Mouse (Mus musculus): ENCODE results near the gene Slc39a13. TPM values are rescaled to one million over a fixed set of nuclear protein-coding genes. Genes with fewer than 3 reads are reported as not detected.
"Not testable (repeated sequence)": the region's sequence is repeated elsewhere in the genome, so short reads cannot be mapped to it uniquely, and the experiment has no call there.

The Slc39a13 gene
- polyA plus RNA-seq, 1 experiment from 2014 or later: 44.6 TPM

DNA sequence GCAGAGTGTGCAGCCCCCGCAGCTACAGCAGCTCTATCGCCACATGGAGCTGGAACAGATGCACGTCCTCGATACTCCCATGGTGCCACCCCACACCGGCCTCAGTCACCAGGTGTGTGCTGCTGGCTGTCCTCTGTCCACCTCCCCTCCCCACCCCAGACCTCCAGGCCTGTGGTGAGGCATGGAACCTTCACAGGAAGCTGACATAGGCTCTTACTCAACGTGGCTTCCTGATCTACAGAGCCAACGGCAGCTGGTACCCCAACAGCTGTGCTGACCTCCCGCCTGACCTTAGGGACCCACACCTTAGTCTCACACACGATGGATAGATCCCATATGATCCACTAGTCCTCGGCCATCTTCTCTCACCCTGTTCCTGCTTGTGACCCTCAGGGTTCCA lies 43.1 kb upstream of the Slc39a13 start:
- Histone ChIP-seq H3K27me3 (ENCODE audit: insufficient read depth, low read length) (peaks cover 4% of the 10 kb centered on the region; the same call in 1 of the 2 replicates), H3K36me3 (ENCODE audit: insufficient read depth, low read length) (no peaks in the 10 kb centered on the region), H3K27ac (ENCODE audit: low read length) (no peak overlapping the region), H3K4me2 (replicated peaks; ENCODE audit: low read depth, low read length) (no peak overlapping the region), H3K9me3 (ENCODE audit: low read length) (no peaks in the 10 kb centered on the region), H3K4me3 (ENCODE audit: low read length) (no peak overlapping the region), H3K9ac (replicated peaks; ENCODE audit: low read length) (no peak overlapping the region), H3K4me1 (ENCODE audit: insufficient read depth, low read length) (peaks cover 5% of the 10 kb centered on the region)
- ATAC-seq (ENCODE audit: low FRiP score, low TSS enrichment): no peak
- 73% methylated on average over 10 of the region's 10 CpGs for WGBS

- no peaks in the 10 kb centered on the region for H3K36me3 ChIP-seq (ENCODE audit: insufficient read depth, low read length)
- peaks cover 5% of the 10 kb centered on the region for H3K4me1 ChIP-seq (ENCODE audit: insufficient read depth, low read length)
- H3K27ac ChIP-seq (ENCODE audit: low read length): no peak overlapping the region
- no peak for ATAC-seq (ENCODE audit: low FRiP score, low TSS enrichment)
- H3K9me3 ChIP-seq (ENCODE audit: low read length): no peaks in the 10 kb centered on the region
- peaks cover 4% of the 10 kb centered on the region; the same call in 1 of the 2 replicates for H3K27me3 ChIP-seq (ENCODE audit: insufficient read depth, low read length)
- no peak overlapping the region for H3K9ac ChIP-seq (replicated peaks; ENCODE audit: low read length)
- 57% methylated on average over 4 of the region's 4 CpGs for WGBS
- no peak overlapping the region for H3K4me3 ChIP-seq (ENCODE audit: low read length)
- H3K4me2 ChIP-seq (replicated peaks; ENCODE audit: low read depth, low read length): no peak overlapping the region
These were observed 42.3 kb upstream of the Slc39a13 start for GRCm38 (mm10) chr2:91112491-91112890.

DNA sequence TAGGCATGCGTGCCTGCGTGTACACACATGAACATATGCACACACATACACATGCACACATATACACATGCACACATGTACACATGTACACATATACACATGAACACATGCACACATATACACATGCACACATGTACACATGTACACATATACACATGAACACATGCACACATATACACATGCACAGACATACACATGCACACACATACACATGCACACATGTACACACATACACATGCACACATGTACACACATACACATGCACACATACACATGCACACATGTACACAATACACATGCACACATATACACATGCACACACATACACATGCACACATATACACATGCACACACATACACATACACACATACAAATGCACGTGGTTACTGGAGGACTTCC lies 41.6 kb upstream of the Slc39a13 start:
- not testable (repeated sequence) for ATAC-seq (ENCODE audit: low FRiP score, low TSS enrichment); H3K27me3 ChIP-seq (ENCODE audit: insufficient read depth, low read length); H3K27ac ChIP-seq (ENCODE audit: low read length); H3K4me2 ChIP-seq (replicated peaks; ENCODE audit: low read depth, low read length); H3K36me3 ChIP-seq (ENCODE audit: insufficient read depth, low read length); H3K4me3 ChIP-seq (ENCODE audit: low read length); H3K9ac ChIP-seq (replicated peaks; ENCODE audit: low read length); H3K9me3 ChIP-seq (ENCODE audit: low read length); H3K4me1 ChIP-seq (ENCODE audit: insufficient read depth, low read length)
- 93% methylated on average over 3 of the region's 3 CpGs for WGBS

DNA sequence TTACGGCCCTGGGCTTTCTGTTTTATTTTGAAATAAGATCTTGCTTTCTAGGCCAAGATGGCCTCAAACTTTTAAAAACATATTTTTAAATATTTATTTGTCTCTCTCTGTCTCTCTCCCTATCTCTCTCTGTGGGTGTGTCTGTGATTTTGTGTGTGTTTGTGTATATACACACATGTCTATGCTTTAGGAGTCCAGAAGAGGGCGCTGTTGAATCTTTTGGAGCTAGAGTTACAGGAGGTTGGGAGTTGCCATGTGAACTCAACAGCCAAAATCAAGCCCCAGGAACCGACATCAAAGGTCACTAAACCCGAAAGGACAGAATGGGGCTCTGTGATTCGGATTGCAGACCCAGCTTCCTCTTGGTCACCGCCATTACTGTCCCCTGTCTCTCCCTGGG lies 40.2 kb upstream of the Slc39a13 start:
- no peak for ATAC-seq (ENCODE audit: low FRiP score, low TSS enrichment)
- H3K9me3 ChIP-seq (ENCODE audit: low read length): no peaks in the 10 kb centered on the region
- no peak overlapping the region for H3K4me2 ChIP-seq (replicated peaks; ENCODE audit: low read depth, low read length)
- no peak overlapping the region for H3K27ac ChIP-seq (ENCODE audit: low read length)
- 72% methylated on average over 6 of the region's 6 CpGs for WGBS
- H3K27me3 ChIP-seq (ENCODE audit: insufficient read depth, low read length): no peaks in the 10 kb centered on the region
- no peak overlapping the region for H3K9ac ChIP-seq (replicated peaks; ENCODE audit: low read length)
- H3K4me1 ChIP-seq (ENCODE audit: insufficient read depth, low read length): peaks cover 3% of the 10 kb centered on the region
- no peak overlapping the region for H3K4me3 ChIP-seq (ENCODE audit: low read length)
- no peaks in the 10 kb centered on the region for H3K36me3 ChIP-seq (ENCODE audit: insufficient read depth, low read length)

- H3K27ac ChIP-seq (ENCODE audit: low read length): no peak overlapping the region
- no peaks in the 10 kb centered on the region for H3K4me1 ChIP-seq (ENCODE audit: insufficient read depth, low read length)
- H3K9ac ChIP-seq (replicated peaks; ENCODE audit: low read length): no peak overlapping the region
- no peak for ATAC-seq (ENCODE audit: low FRiP score, low TSS enrichment)
- H3K4me2 ChIP-seq (replicated peaks; ENCODE audit: low read depth, low read length): no peak overlapping the region
- no peaks in the 10 kb centered on the region for H3K27me3 ChIP-seq (ENCODE audit: insufficient read depth, low read length)
- no peaks in the 10 kb centered on the region for H3K9me3 ChIP-seq (ENCODE audit: low read length)
- H3K36me3 ChIP-seq (ENCODE audit: insufficient read depth, low read length): no peaks in the 10 kb centered on the region
- no peak overlapping the region for H3K4me3 ChIP-seq (ENCODE audit: low read length)
- WGBS: 87% methylated on average over 5 of the region's 5 CpGs
These were observed 39.7 kb upstream of the Slc39a13 start for GRCm38 (mm10) chr2:91109807-91110385.

GRCm38 (mm10) chr2:91109241-91109640 lies 39.0 kb upstream of the Slc39a13 start:
- ATAC-seq (ENCODE audit: low FRiP score, low TSS enrichment): no peak
- Histone ChIP-seq H3K27me3 (ENCODE audit: insufficient read depth, low read length) (no peaks in the 10 kb centered on the region), H3K4me2 (replicated peaks; ENCODE audit: low read depth, low read length) (no peak overlapping the region), H3K9me3 (ENCODE audit: low read length) (no peaks in the 10 kb centered on the region), H3K4me3 (ENCODE audit: low read length) (no peak overlapping the region), H3K9ac (replicated peaks; ENCODE audit: low read length) (no peak overlapping the region), H3K27ac (ENCODE audit: low read length) (no peak overlapping the region), H3K4me1 (ENCODE audit: insufficient read depth, low read length) (no peaks in the 10 kb centered on the region), H3K36me3 (ENCODE audit: insufficient read depth, low read length) (no peaks in the 10 kb centered on the region)
- WGBS: 83% methylated on average over 5 of the region's 5 CpGs

GRCm38 (mm10) chr2:91108156-91108555 lies 37.9 kb upstream of the Slc39a13 start:
- no peaks in the 10 kb centered on the region for H3K9me3 ChIP-seq (ENCODE audit: low read length)
- no peak for ATAC-seq (ENCODE audit: low FRiP score, low TSS enrichment)
- H3K9ac ChIP-seq (replicated peaks; ENCODE audit: low read length): no peak overlapping the region
- H3K36me3 ChIP-seq (ENCODE audit: insufficient read depth, low read length): no peaks in the 10 kb centered on the region
- H3K4me1 ChIP-seq (ENCODE audit: insufficient read depth, low read length): no peaks in the 10 kb centered on the region
- H3K27ac ChIP-seq (ENCODE audit: low read length): no peak overlapping the region
- H3K4me3 ChIP-seq (ENCODE audit: low read length): no peak overlapping the region
- no peaks in the 10 kb centered on the region for H3K27me3 ChIP-seq (ENCODE audit: insufficient read depth, low read length)
- 79% methylated on average over 3 of the region's 3 CpGs for WGBS
- no peak overlapping the region for H3K4me2 ChIP-seq (replicated peaks; ENCODE audit: low read depth, low read length)

GRCm38 (mm10) chr2:91101124-91101740 lies 31.0 kb upstream of the Slc39a13 start:
- Histone ChIP-seq H3K4me1 (ENCODE audit: insufficient read depth, low read length) (no peaks in the 10 kb centered on the region), H3K9me3 (ENCODE audit: low read length) (no peaks in the 10 kb centered on the region), H3K4me3 (ENCODE audit: low read length) (no peak overlapping the region), H3K36me3 (ENCODE audit: insufficient read depth, low read length) (no peaks in the 10 kb centered on the region), H3K27me3 (ENCODE audit: insufficient read depth, low read length) (no peaks in the 10 kb centered on the region), H3K4me2 (replicated peaks; ENCODE audit: low read depth, low read length) (no peak overlapping the region), H3K9ac (replicated peaks; ENCODE audit: low read length) (peak overlapping the region; percentile 55; the same call in 1 of the 2 replicates), H3K27ac (ENCODE audit: low read length) (no peak overlapping the region)
- peak; percentile 87 for ATAC-seq (ENCODE audit: low FRiP score, low TSS enrichment)
- 5% methylated on average over 7 of the region's 7 CpGs for WGBS

DNA sequence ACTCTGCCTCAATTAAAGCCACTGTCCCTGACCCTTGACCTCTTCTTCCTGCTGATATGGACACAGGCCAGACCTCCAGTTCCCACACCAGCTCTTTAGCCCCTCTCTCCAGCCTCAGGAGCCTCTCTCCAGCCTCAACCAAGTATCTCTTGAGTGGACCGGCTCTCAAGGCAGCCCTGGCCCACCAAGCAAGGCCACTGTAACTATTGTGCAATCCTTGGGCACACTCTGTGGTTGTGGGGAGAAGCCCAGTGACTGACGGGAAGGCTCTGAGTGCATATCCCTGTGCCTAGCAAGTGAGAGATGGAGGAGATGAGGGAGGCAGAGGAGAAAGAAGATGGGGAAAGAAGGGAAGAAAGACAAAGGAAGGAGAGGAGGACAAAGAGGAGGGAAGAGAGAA lies 27.9 kb upstream of the Slc39a13 start:
- no peak for ATAC-seq (ENCODE audit: low FRiP score, low TSS enrichment)

DNA sequence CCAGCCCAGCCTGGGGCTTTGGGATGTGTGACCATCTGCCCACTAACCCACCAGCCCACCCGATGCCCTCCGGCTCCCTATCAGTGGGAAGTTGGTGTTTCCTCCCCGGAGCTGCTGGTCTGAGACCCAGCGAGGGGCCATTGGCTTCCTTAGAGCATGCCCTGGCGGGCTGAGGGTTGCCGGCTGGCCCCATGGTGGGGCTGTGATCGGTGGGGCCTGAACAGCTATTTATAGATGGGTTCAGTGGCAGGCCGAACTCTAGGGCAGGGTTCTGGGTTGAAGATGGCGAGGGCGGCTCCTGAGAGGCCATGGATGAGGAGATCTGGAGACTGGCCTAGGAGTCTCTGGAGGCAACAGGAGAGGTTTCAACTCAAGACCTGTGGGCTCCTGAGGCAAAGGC lies 26.8 kb upstream of the Slc39a13 start:
- Histone ChIP-seq H3K9me3 (ENCODE audit: low read length) (no peaks in the 10 kb centered on the region), H3K4me2 (replicated peaks; ENCODE audit: low read depth, low read length) (no peak overlapping the region), H3K9ac (replicated peaks; ENCODE audit: low read length) (0 out of 2 replicates have a peak overlapping the region, but pooled peaks have one; percentile 9), H3K4me3 (ENCODE audit: low read length) (no peak overlapping the region), H3K27ac (ENCODE audit: low read length) (no peak overlapping the region), H3K27me3 (ENCODE audit: insufficient read depth, low read length) (no peaks in the 10 kb centered on the region), H3K36me3 (ENCODE audit: insufficient read depth, low read length) (no peaks in the 10 kb centered on the region), H3K4me1 (ENCODE audit: insufficient read depth, low read length) (no peaks in the 10 kb centered on the region)
- ATAC-seq (ENCODE audit: low FRiP score, low TSS enrichment): no peak
- 68% methylated on average over 10 of the region's 10 CpGs for WGBS

More for the DNA sequence above, 27.9 kb upstream of the Slc39a13 start:
- H3K9ac ChIP-seq (replicated peaks; ENCODE audit: low read length): no peak overlapping the region
- H3K27me3 ChIP-seq (ENCODE audit: insufficient read depth, low read length): no peaks in the 10 kb centered on the region
- H3K4me1 ChIP-seq (ENCODE audit: insufficient read depth, low read length): no peaks in the 10 kb centered on the region
- no peaks in the 10 kb centered on the region for H3K9me3 ChIP-seq (ENCODE audit: low read length)
- H3K36me3 ChIP-seq (ENCODE audit: insufficient read depth, low read length): no peaks in the 10 kb centered on the region
- no peak overlapping the region for H3K27ac ChIP-seq (ENCODE audit: low read length)
- H3K4me2 ChIP-seq (replicated peaks; ENCODE audit: low read depth, low read length): no peak overlapping the region
- no peak overlapping the region for H3K4me3 ChIP-seq (ENCODE audit: low read length)
- WGBS: 85% methylated on average over 2 of the region's 2 CpGs

Data from kidney, embryonic 16.5 days (tissue).